Mouse (Mus musculus): Measurements from ENCODE around the gene Dph5.
"Not testable (repeated sequence)": the region's sequence is repeated elsewhere in the genome, so short reads cannot be mapped to it uniquely, and the experiment has no call there.

Gene Dph5

GRCm38 (mm10) chr3:115893166-115893565, 5.5 kb downstream of the Dph5 start:
- DNase-seq: peak; percentile 22

GRCm38 (mm10) chr3:115898354-115898948, 10.8 kb downstream of the Dph5 start:
- no peak for DNase-seq

- DNase-seq: no peak
Observed at GRCm38 (mm10) chr3:115902301-115902956, 14.8 kb downstream of the Dph5 start.

GRCm38 (mm10) chr3:115905067-115905466, 17.4 kb downstream of the Dph5 start:
- no peak for DNase-seq

- DNase-seq: no peak
Observed at GRCm38 (mm10) chr3:115905567-115905966, 17.9 kb downstream of the Dph5 start.

- not testable (repeated sequence) for DNase-seq
Observed at GRCm38 (mm10) chr3:115907406-115907805, 19.8 kb downstream of the Dph5 start.

- DNase-seq: no peak
Observed at GRCm38 (mm10) chr3:115924401-115925190, 37.0 kb downstream of the Dph5 start.

- no peak for DNase-seq
Observed at GRCm38 (mm10) chr3:115926531-115926930, 38.9 kb downstream of the Dph5 start.

- no peak for DNase-seq
Observed at GRCm38 (mm10) chr3:115931701-115932100, 44.1 kb downstream of the Dph5 start.

GRCm38 (mm10) chr3:115933293-115934186, 45.9 kb downstream of the Dph5 start:
- DNase-seq: no peak

GRCm38 (mm10) chr3:115936734-115937599, 49.3 kb downstream of the Dph5 start:
- DNase-seq: peak; percentile 58

- no peak for DNase-seq
Observed at GRCm38 (mm10) chr3:115937807-115938206, 50.2 kb downstream of the Dph5 start.

GRCm38 (mm10) chr3:115940510-115940909, 52.9 kb downstream of the Dph5 start:
- DNase-seq: no peak

- DNase-seq: no peak
Observed at GRCm38 (mm10) chr3:115941464-115941863, 53.8 kb downstream of the Dph5 start.

GRCm38 (mm10) chr3:115944376-115944775, 56.7 kb downstream of the Dph5 start:
- DNase-seq: no peak

- DNase-seq: no peak
Observed at GRCm38 (mm10) chr3:115946272-115946671, 58.6 kb downstream of the Dph5 start.

- no peak for DNase-seq
Observed at GRCm38 (mm10) chr3:115949220-115949920, 61.7 kb downstream of the Dph5 start.

- no peak for DNase-seq
Observed at GRCm38 (mm10) chr3:115949921-115950877, 62.6 kb downstream of the Dph5 start.

GRCm38 (mm10) chr3:115951221-115951620, 63.6 kb downstream of the Dph5 start:
- DNase-seq: no peak

GRCm38 (mm10) chr3:115952356-115952755, 64.7 kb downstream of the Dph5 start:
- no peak for DNase-seq
